Mouse (Mus musculus) fat pad, adult 2 months (tissue): ENCODE results near the gene Il10ra.

Source experiments
- DNase-seq: peaks from one replicate; pipeline ENCODE4 v3.0.0-alpha.2; 2011; ENCODE audit warnings: low read depth, low spot score; ENCODE audit errors: extremely low read depth

The Il10ra gene

GRCm38 (mm10) chr9:45206121-45206520 is 62.8 kb downstream of the Il10ra start:
- DNase-seq: no peak

- DNase-seq: peak; percentile 83
Observed at GRCm38 (mm10) chr9:45205143-45205542, 63.8 kb downstream of the Il10ra start.
